Mouse (Mus musculus): ENCODE results near the gene Cap1. TPM values are rescaled to one million over a fixed set of nuclear protein-coding genes. Genes with fewer than 3 reads are reported as not detected.

Gene Cap1
- polyA plus RNA-seq, 1 experiment from 2014 or later, result 84.9 TPM

- Histone ChIP-seq H3K4me2 (replicated peaks) (no peak overlapping the region), H3K36me3 (peaks cover 27% of the 10 kb centered on the region), H3K4me3 (replicated peaks) (no peak overlapping the region), H3K27ac (no peak overlapping the region), H3K27me3 (replicated peaks) (no peaks in the 10 kb centered on the region), H3K9ac (no peak overlapping the region), H3K9me3 (no peaks in the 10 kb centered on the region), H3K4me1 (replicated peaks) (no peaks in the 10 kb centered on the region)
- WGBS, result 61% methylated on average over 2 of the region's 2 CpGs
- no peak for ATAC-seq
These were observed 27.9 kb downstream of the Cap1 start for GRCm38 (mm10) chr4:122857909-122858308.

- no peak for ATAC-seq
- H3K4me2 ChIP-seq (replicated peaks), result no peak overlapping the region
- H3K36me3 ChIP-seq, result peaks cover 18% of the 10 kb centered on the region
- no peak overlapping the region for H3K9ac ChIP-seq
- no peaks in the 10 kb centered on the region for H3K9me3 ChIP-seq
- WGBS, result 92% methylated on average over 4 of the region's 4 CpGs
- H3K4me1 ChIP-seq (replicated peaks), result no peaks in the 10 kb centered on the region
- no peak overlapping the region for H3K27ac ChIP-seq
- no peak overlapping the region for H3K4me3 ChIP-seq (replicated peaks)
- no peaks in the 10 kb centered on the region for H3K27me3 ChIP-seq (replicated peaks)
These were observed 31.1 kb downstream of the Cap1 start for GRCm38 (mm10) chr4:122854770-122855169.

DNA sequence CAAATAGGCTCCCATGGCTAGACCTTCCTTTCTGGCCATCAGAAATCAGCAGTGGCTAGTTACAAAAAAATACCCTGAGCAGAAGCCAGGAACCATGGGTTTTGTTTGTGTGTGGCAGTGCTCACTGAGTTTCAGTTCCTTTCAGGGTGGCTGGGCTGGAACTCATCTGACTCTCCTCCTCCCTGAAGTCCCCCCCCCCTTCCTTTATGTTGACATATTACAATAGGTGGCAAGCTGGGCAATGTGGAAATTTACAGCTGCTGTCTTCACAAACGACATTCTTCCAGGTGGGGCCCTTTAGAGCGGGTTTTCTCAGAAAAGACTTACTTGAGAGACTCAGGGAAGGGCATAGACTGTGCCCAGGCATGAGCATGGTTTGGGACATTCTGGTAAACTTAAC is 32.2 kb downstream of the Cap1 start:
- WGBS, result 44% methylated on average over 2 of the region's 2 CpGs
- Histone ChIP-seq H3K4me2 (replicated peaks) (no peak overlapping the region), H3K36me3 (peaks cover 19% of the 10 kb centered on the region), H3K4me1 (replicated peaks) (no peaks in the 10 kb centered on the region), H3K9me3 (no peaks in the 10 kb centered on the region), H3K9ac (no peak overlapping the region), H3K4me3 (replicated peaks) (no peak overlapping the region), H3K27ac (no peak overlapping the region), H3K27me3 (replicated peaks) (no peaks in the 10 kb centered on the region)
- ATAC-seq, result no peak

DNA sequence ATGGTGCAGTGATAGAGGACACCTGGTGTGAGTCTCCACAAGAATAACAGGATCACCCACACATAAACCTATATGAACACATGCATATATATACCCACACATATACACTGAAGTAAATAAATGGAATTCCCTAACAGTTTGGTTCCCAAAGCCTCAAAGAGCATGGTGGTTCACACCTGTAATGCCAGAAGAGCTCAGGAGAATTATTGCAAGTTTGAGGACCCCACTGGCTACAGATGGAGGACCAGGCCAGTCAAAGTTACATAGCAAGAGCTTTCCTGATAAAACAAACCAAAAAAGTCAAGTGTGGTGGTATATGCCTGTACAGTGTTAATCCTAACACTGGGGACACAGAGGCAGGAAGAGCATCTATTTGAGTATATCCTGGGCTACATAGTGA is 34.3 kb downstream of the Cap1 start:
- no peak overlapping the region for H3K27ac ChIP-seq
- H3K36me3 ChIP-seq, result peaks cover 12% of the 10 kb centered on the region
- H3K4me2 ChIP-seq (replicated peaks), result no peak overlapping the region
- no peaks in the 10 kb centered on the region for H3K27me3 ChIP-seq (replicated peaks)
- no peaks in the 10 kb centered on the region for H3K9me3 ChIP-seq
- no peak for ATAC-seq
- H3K4me1 ChIP-seq (replicated peaks), result no peaks in the 10 kb centered on the region
- H3K9ac ChIP-seq, result no peak overlapping the region
- H3K4me3 ChIP-seq (replicated peaks), result no peak overlapping the region

- no peaks in the 10 kb centered on the region for H3K27me3 ChIP-seq (replicated peaks)
- no peak overlapping the region for H3K9ac ChIP-seq
- no peaks in the 10 kb centered on the region for H3K9me3 ChIP-seq
- ATAC-seq, result peak; percentile 58
- no peak overlapping the region for H3K27ac ChIP-seq
- H3K36me3 ChIP-seq, result peaks cover 26% of the 10 kb centered on the region
- H3K4me1 ChIP-seq (replicated peaks), result no peaks in the 10 kb centered on the region
- 68% methylated on average over 13 of the region's 13 CpGs for WGBS
- no peak overlapping the region for H3K4me3 ChIP-seq (replicated peaks)
- H3K4me2 ChIP-seq (replicated peaks), result no peak overlapping the region
These were observed 37.7 kb downstream of the Cap1 start for GRCm38 (mm10) chr4:122848150-122848621.

- H3K27ac ChIP-seq, result no peak overlapping the region
- H3K9me3 ChIP-seq, result no peaks in the 10 kb centered on the region
- no peak overlapping the region for H3K4me3 ChIP-seq (replicated peaks)
- no peaks in the 10 kb centered on the region for H3K27me3 ChIP-seq (replicated peaks)
- H3K4me1 ChIP-seq (replicated peaks), result peaks cover 4% of the 10 kb centered on the region
- no peaks in the 10 kb centered on the region for H3K36me3 ChIP-seq
- no peak overlapping the region for H3K4me2 ChIP-seq (replicated peaks)
- 55% methylated on average over 1 of the region's 1 CpGs for WGBS
- no peak for ATAC-seq
- H3K9ac ChIP-seq, result no peak overlapping the region
These were observed 47.4 kb downstream of the Cap1 start for GRCm38 (mm10) chr4:122838416-122838815.

DNA sequence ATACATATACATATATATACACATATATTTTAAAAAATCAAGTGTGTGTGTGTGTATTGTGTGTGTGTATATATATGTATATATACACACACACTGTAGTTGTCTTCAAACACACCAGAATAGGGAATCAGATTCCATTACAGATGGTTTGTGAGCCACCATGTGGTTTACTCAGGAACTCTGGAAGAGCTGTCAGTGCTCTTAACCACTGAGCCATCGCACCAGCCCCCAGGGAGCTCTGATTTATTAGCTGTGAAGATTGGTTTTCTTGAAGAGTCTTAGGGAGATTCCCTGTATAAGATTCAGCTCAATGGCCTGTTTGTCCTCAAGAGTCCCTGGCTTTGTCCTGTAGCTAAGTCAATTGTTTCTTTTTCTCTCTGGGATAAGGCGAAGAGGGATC is 47.9 kb downstream of the Cap1 start:
- H3K9ac ChIP-seq, result no peak overlapping the region
- no peaks in the 10 kb centered on the region for H3K36me3 ChIP-seq
- no peaks in the 10 kb centered on the region for H3K27me3 ChIP-seq (replicated peaks)
- no peaks in the 10 kb centered on the region for H3K9me3 ChIP-seq
- 77% methylated on average over 2 of the region's 2 CpGs for WGBS
- H3K4me1 ChIP-seq (replicated peaks), result peaks cover 4% of the 10 kb centered on the region
- H3K27ac ChIP-seq, result no peak overlapping the region
- H3K4me3 ChIP-seq (replicated peaks), result no peak overlapping the region
- no peak overlapping the region for H3K4me2 ChIP-seq (replicated peaks)
- no peak for ATAC-seq

DNA sequence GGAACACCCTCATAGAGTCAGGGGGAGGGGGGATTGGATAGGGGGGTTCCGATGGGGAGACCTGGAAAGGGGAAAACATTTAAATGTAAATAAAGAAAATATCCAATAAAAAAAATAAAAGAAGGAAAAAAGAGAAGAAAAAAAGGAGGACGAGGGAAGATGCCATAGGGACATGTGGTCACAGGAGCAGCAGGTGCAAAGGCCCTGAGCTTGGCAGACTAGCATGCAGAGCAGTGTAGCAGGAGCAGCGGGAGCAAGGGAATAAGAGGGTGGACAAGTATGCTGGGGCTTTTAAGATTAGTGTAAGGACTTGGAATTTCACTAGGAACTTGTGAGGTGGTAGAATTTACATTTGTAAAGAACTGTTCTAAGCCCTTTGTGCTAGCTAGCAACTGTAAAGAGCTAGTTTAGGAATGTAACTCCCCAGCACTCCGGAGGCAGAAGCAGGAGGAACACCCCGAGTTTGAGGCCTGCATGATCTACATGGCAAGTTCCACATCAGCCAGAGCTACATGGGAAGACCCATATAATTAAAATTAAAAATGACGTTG is 48.6 kb downstream of the Cap1 start:
- no peak for ATAC-seq
- no peak overlapping the region for H3K9ac ChIP-seq
- H3K4me2 ChIP-seq (replicated peaks), result peak overlapping the region; percentile 79
- H3K27ac ChIP-seq, result no peak overlapping the region
- H3K4me1 ChIP-seq (replicated peaks), result peaks cover 4% of the 10 kb centered on the region
- H3K9me3 ChIP-seq, result no peaks in the 10 kb centered on the region
- no peaks in the 10 kb centered on the region for H3K36me3 ChIP-seq
- H3K27me3 ChIP-seq (replicated peaks), result no peaks in the 10 kb centered on the region
- no peak overlapping the region; the same call in 1 of the 2 replicates for H3K4me3 ChIP-seq (replicated peaks)
- WGBS, result 70% methylated on average over 6 of the region's 6 CpGs

DNA sequence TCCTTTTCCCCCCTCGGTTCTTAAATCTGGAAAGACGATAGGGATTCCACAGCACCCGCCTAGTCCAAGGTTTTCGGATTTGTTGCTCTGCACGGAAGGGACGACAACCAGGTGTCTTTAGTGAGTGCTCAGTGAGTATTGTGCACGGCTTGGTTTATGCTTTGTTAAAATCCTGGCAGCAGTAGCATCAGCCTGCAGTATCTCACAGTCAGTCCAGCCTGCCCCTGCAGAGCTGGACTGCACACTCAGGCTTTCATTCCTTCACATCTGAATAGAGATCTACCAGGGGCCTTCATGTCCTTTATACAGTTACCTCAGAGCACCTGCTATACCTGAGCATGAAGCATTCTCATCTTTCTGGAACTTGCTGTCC is 49.5 kb downstream of the Cap1 start:
- Histone ChIP-seq H3K27me3 (replicated peaks) (no peaks in the 10 kb centered on the region), H3K27ac (no peak overlapping the region), H3K9ac (peak overlapping the region; percentile 70), H3K9me3 (no peaks in the 10 kb centered on the region), H3K36me3 (no peaks in the 10 kb centered on the region), H3K4me1 (replicated peaks) (peaks cover 4% of the 10 kb centered on the region), H3K4me2 (replicated peaks) (peak overlapping the region; percentile 79), H3K4me3 (replicated peaks) (peak overlapping the region; percentile 67)
- 1% methylated on average over 7 of the region's 7 CpGs for WGBS
- peak; percentile 75 for ATAC-seq

- Histone ChIP-seq H3K27me3 (replicated peaks) (no peaks in the 10 kb centered on the region), H3K27ac (no peak within 1 kb of the TSS), H3K4me1 (replicated peaks) (peaks cover 4% of the 10 kb centered on the region), H3K36me3 (no peaks in the 10 kb centered on the region), H3K4me2 (replicated peaks) (peak within 1 kb of the TSS; percentile 79), H3K9me3 (no peaks in the 10 kb centered on the region), H3K9ac (peak within 1 kb of the TSS; percentile 70), H3K4me3 (replicated peaks) (peak within 1 kb of the TSS; percentile 67)
- ATAC-seq, result peak; percentile 96
- 4% methylated on average over 31 of the region's 31 CpGs for WGBS
These were observed 50.1 kb downstream of the Cap1 start, which contains the start of gene Ppt1 for GRCm38 (mm10) chr4:122835530-122836402. TSS of gene Ppt1 (plus strand) at chr4:122836242.

DNA sequence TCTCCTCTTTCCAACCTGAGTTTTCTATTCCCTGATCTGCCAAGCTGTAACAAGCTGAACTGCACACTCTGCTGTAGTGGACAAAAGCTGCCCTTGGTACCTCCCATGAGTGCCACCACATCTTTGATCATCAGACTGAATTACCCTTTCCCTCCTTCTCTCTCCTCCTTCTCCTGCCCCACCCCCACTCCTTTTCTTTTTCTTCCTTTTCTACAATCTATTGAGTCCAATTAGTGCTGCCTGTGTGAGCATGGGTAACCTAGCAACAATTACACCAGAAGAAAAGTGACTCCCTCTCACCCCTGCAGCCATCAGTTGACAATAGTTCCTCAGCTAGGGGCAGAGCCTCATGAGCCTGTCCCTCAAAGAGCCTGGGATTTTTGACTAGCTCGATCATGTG is 54.0 kb downstream of the Cap1 start:
- ATAC-seq, result no peak
- Histone ChIP-seq H3K27me3 (replicated peaks) (no peaks in the 10 kb centered on the region), H3K9ac (no peak overlapping the region), H3K4me1 (replicated peaks) (peaks cover 4% of the 10 kb centered on the region), H3K27ac (no peak overlapping the region), H3K9me3 (no peaks in the 10 kb centered on the region), H3K36me3 (no peaks in the 10 kb centered on the region), H3K4me3 (replicated peaks) (no peak overlapping the region), H3K4me2 (replicated peaks) (no peak overlapping the region)
- WGBS, result 73% methylated on average over 1 of the region's 1 CpGs

GRCm38 (mm10) chr4:122829339-122829738 is 56.5 kb downstream of the Cap1 start:
- no peaks in the 10 kb centered on the region for H3K9me3 ChIP-seq
- peak; percentile 75 for ATAC-seq
- no peak overlapping the region for H3K4me2 ChIP-seq (replicated peaks)
- H3K27ac ChIP-seq, result peak overlapping the region; percentile 23; the same call in 1 of the 2 replicates
- H3K4me1 ChIP-seq (replicated peaks), result no peaks in the 10 kb centered on the region
- no peak overlapping the region for H3K4me3 ChIP-seq (replicated peaks)
- H3K36me3 ChIP-seq, result no peaks in the 10 kb centered on the region
- 64% methylated on average over 6 of the region's 6 CpGs for WGBS
- no peaks in the 10 kb centered on the region for H3K27me3 ChIP-seq (replicated peaks)
- no peak overlapping the region for H3K9ac ChIP-seq

DNA sequence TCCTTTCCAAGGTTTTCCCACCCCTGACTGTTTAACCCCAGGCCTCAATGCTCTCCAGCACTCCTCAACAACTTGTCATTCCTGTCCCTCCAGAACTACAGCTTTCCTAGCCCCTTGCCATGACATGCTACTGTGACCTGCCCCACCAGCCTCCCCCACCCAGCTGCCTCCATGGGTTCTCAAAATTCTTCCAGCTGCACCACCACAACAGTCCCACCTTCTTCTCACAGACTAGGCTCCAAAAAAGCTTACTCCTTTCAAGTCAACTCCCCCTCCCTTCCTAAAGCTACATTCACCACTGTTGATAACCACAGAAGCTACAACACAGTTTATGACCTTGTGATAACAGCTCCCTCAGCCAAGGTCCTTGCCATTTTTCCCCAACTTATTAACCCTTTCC is 58.2 kb downstream of the Cap1 start:
- Histone ChIP-seq H3K27me3 (replicated peaks) (no peaks in the 10 kb centered on the region), H3K4me3 (replicated peaks) (no peak overlapping the region), H3K4me2 (replicated peaks) (peak overlapping the region; percentile 30), H3K9me3 (no peaks in the 10 kb centered on the region), H3K4me1 (replicated peaks) (no peaks in the 10 kb centered on the region), H3K27ac (peak overlapping the region; percentile 56), H3K36me3 (no peaks in the 10 kb centered on the region), H3K9ac (no peak overlapping the region)
- ATAC-seq, result peak; percentile 82
